Mouse (Mus musculus) ES-Bruce4 (cell line): ENCODE data around the gene Camta1.

Experiments
- CTCF ChIP-seq: IDR thresholded peaks from one replicate; pipeline ENCODE4 v1.8.1; 2011; ENCODE audit warnings: low read depth, low read length
- POLR2A ChIP-seq: IDR thresholded peaks from one replicate; pipeline ENCODE4 v1.8.1; 2011; ENCODE audit warnings: low read length; ENCODE audit not compliant: insufficient read depth

- TF ChIP-seq POLR2A = no peak
- TF ChIP-seq CTCF = no peak
Observed at GRCm38 (mm10) chr4:151285905-151286445, 575.7 kb downstream of the Camta1 start.
